Mouse (Mus musculus) frontal cortex, adult 2 months (tissue): ENCODE results near the gene Ppcdc. TPM values are rescaled to one million over a fixed set of nuclear protein-coding genes. Genes with fewer than 3 reads are reported as not detected.

Experiments used
- DNase-seq, 2 experiments: peaks; one replicate each; pipeline ENCODE4 v3.0.0; 2022; ENCODE audit warnings: low spot score in 1 of 2; ENCODE audit errors: extremely low spot score in 1 of 2
- polyA plus RNA-seq: library from polyadenylated mRNA; depleted of rRNA; stranded (reverse); fragments of >200 nt; gene quantifications from 2 replicates; pipeline ENCODE4 v1.2.3, GENCODE M21; 2012; rRNA removed

Gene Ppcdc
- polyA plus RNA-seq, result 23.3 and 24.5 TPM in 2 replicates

DNA sequence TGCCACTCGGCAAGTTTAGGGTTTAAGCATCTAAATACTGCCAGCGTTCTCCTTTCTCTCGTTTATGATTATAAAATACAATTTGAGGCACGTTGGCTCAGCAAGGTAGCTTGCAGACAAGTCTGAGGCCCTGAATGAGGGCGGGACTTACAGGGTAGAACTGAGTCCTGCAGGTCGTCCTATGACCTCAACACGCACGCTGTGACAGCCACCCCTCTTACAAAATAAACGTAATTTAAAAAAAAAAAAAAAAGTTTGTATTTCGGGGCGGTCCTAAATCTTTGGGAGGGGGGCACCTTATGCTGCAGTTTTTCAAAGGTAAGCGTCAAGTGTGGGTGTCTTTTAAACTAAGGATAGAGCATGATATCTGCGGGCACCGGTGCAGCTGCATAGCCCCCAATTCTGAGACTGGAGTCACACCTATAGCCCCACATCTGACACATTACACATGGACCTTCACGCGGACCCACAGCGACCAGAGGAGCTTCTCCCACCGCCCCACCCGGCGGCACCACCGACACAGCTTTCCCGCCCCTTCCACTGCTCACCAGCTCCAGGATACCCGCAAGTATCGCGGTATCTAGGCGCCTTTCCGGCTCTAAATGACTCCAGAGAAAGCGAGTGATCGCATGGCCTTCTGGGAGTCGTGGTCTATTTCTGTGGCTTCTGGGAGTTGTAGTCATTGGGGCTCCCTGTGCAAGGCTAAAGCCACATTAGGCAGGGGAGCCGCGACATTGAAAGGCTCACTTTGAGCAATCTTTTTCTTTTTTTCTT is at the start of gene Ppcdc:
Gene Ppcdc, minus strand, starts transcription at position 603 of the 774 bp plus-strand sequence.
- DNase-seq, result peak; percentile 96

- no peak for DNase-seq
Measured at GRCm38 (mm10) chr9:57487807-57488206, 47.9 kb upstream of the Ppcdc start.

- peak in 1 of 2 experiments; percentile 95 for DNase-seq
Measured at GRCm38 (mm10) chr9:57485774-57486173, 45.9 kb upstream of the Ppcdc start.

DNA sequence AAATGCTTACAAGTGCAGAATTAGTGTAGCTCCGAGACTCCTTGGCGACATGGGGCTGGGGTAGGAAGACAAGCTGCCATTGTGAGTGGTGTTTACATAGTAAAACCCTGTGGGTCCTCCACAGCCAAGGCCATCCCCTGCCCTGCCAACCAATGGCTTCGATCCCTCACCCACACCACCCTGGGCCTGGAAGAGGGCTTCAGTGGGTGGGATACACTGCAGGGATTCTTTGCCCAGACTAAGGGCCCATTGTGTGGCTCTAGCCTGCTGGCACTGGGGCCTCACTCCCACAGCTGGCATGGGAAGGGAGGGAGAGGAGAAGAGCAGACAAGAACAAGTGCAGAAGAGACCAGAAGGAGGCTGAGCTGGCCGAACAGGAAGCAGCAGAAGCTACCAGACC is 29.0 kb upstream of the Ppcdc start:
- peak; percentile 54 to 56 for DNase-seq

DNA sequence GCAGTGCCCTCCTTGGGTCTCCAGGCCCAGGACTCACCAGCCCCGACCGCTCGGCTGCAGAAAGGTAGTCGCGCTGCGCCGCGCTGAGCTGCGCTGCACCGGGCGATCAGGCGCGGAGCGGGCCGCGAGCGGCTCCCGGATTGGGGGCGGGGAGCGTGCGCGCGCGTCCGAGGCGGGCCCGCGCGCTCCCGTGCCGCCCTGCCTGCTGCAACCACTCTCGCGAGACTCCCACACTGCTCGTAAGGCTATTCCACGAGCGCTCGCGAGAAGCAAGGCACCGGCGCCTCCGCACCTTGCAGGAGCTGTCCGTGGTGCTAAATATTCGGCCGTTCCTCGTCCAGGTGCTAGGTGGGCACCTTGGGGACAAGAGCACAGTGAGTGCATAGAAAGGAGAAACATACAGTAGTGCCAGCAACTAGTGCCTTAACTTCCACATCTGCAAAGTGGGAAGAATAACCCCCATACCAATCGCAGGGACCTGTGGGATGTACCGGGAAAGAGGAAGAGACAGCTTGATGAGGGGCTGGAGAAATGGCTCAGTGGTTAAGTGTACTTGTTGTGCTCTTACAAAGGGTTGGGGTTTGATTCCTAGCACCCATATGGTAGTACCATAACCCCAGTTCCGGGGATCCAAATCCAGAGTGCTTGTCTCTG is 28.1 kb upstream of the Ppcdc start, which contains the start of gene Scamp5:
Gene Scamp5, minus strand, starts transcription at position 165 of the 654 bp plus-strand sequence.
- DNase-seq, result peak; percentile 82 to 92

DNA sequence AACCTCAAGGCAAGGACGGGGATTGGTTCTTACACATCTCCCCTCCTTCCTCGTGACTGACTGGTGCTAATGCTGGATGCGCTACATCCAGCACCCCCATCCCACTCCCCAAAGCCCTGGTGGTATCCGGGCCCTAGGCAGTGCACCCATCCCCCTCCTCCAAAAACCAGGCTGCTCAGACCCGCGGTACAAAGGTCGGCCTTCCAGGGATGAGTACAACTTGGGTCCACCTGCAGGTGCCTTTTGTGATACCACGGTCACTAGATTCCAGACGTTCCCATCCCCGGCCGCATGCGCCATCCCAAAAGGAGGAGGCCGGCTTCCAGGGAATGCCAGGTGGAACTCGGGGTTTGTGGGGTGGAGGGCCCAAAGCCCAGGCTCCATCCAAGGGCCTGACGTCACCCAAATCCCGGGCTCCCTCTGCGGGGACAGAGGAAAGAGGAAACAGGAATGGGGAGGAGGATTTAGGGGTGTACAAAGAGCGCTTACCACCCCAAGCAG is 27.4 kb upstream of the Ppcdc start:
- DNase-seq, result peak in 1 of 2 experiments; percentile 66

DNA sequence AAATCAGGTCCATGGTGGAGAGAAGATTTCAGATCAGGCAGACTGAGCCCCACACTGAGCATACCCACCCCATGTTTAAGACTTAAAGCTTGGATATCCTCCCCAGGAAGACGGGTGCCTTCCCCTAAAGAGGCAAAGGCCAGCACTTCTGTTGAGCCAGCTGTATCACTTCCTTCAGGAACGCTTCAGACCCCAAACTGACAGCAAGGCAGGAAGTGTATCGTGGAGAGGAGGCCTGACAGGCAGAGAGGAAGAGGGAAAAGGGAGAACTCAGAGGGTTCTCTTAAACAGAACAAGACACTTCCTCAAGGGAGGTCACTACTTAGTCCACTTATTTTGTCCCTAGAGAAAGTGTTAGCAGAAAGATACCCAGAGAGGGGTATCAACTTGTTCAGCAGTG is 26.2 kb upstream of the Ppcdc start:
- DNase-seq, result no peak

DNA sequence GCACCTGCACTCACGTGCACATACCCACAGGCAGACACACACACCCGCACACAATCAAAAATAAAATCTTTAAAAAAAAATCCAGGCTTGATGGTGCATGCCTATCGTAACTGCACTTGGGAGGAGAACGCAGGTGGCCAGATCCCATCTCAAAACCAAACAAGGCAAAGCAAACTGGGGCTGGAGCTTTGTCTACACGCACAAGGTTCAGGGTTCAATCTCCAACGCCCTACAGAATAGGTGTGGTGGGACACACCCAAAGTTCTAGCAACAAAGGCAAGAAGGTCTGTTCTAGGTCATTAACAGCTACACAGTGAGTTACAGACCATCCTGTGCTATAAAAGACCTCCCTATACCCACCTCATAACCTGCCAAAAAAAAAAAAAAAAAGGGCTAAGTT is 22.9 kb upstream of the Ppcdc start:
- DNase-seq, result no peak

- DNase-seq, result no peak
Measured at GRCm38 (mm10) chr9:57459707-57460106, 19.8 kb upstream of the Ppcdc start.

GRCm38 (mm10) chr9:57453516-57453915 is 13.6 kb upstream of the Ppcdc start:
- DNase-seq, result no peak

DNA sequence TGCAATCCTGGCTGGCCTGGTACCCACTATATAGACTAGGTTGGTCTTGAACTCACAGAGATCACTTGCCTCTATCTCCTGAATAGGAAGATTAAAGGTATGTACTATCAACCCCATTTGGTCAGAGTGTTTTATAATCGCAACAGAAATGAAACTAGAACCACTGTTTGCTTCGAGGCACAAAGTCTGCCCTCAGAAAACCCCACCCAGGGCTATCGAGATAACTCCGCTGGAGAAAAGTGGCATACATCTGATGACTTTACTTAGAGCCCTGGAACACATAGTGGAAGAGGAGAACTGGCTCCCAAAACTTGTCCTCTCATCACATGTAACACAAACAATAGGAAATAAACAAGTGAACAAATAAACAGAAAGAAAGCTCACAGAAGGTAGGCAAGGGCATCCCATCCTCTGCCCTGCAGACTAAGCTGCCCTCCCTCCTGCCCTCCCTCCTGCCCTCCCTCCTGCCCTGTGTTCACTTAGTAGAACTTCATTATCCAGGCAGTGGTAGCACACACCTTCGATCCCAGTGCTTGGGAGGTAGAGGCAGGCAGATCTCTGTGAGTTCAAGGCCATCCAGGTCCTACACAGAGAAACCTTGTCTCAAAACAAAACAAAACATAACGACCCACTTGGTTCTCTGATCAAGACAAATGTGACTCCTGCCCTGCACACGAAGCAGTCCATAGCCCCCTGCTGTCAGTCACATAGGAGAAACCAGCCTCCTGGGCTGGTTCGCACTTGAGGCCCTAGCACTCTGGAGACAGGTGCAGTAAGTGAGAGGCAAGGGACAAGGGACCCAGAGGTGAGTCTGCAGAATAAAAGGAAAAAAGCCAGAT is 12.9 kb upstream of the Ppcdc start:
- no peak for DNase-seq

DNA sequence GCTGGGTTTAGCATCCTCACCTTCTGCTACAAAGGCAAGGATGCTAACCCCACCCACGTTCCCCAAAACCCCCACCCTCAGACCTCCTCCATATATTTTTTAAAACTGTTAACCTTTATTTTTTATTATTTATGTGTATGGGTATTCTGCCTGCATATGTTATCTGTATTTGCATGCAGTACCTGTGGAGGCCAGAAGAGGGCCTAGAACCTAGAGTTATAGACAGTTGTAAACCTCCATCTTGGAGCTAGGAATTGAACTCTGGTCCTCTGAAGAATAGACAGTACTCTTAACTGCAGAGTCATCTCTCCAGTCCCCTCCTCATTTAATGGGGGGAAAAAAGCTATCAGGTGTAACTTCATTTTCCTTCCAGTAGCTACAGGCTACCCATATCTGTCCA is 9.8 kb upstream of the Ppcdc start:
- DNase-seq, result no peak

DNA sequence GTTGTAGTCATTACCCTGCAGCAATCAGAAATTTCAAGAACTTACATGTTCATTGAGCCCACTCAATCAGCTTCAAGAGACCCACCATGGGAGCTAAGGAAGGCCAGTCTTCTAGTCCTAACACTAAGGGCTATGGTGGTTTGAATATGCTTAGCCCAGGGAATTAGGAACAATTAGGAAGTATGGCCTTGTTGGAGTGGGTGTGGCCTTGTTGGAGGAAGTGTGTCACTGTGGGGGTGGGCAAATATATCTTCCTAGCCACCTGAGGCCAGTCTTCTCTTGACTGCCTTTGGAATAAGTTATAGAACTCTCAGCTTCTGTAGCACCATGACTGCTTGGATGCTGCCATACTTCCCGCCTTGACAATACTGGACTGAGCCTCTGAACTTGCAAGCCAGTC is 696 bp upstream of the Ppcdc start:
- DNase-seq, result no peak

DNA sequence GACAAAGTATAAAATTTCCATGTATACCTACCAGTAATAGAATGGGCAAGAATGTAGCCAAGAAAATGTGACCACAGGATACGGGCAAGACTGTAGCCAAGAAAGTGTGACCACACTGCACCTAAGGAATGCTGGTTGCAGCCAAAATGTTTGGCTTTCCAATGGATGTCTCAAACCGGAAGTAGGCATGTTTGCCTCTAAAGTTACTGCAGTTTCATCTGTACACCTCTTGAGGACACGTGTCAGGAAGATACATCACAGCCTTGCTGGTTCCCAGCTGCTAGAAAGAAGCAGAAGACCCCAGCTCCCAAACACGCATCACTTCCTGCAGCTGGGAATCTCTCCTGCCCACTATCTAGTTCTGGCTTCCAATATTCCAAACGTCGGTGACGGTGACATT is 841 bp downstream of the Ppcdc start:
- DNase-seq, result no peak

DNA sequence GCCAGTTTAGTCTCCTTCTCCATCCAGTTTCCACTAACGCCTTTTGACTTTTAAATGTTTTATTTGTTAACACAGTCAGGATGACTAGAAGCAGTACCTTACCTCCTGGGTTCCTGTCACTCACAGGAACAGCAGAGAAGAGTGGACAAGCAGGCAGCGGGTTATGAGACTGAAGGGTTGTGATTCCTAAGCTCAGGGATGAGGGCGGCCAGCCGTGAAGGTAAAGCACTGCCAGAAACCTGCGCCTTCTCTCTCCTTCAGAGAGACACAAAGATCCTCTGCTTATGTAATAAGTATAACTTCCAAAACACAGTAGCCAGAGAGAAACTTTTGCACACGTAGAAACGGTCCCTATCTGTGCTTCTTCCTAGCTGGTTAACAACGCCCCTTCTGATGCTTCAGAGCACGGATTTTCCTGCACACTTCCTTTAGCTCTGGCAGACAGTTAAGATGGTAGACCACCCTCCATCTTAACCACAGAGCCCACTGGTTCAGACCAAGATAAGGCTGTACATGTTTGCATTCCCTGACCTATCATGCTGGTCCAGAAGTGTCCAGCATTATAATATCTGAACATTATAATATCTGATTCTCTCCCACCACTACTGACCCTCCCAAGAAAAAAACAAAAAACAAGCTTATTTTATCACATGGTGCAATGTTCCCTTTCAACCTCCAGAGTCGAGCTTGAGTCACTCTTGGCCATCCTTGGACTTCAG is 1.9 kb downstream of the Ppcdc start:
- no peak for DNase-seq

DNA sequence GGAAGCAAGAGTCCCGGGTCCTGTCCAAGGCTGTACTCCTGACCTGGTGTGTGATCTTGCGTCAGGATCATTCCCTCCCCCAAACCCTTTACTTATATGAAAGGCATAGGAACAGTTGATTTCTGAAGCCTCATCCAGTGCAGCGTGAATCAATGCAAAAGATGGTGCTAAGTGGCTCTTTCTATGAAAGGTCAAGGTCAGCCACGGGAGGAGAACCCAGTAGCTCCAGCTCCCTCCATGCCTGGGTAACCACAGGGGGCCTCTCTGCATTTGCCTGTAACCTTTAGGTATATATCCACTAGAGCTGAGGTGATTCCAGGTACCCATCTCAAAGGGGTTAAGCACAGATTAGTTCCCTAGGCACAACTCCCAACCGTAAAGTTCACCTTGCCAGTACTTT is 3.8 kb downstream of the Ppcdc start:
- DNase-seq, result no peak

DNA sequence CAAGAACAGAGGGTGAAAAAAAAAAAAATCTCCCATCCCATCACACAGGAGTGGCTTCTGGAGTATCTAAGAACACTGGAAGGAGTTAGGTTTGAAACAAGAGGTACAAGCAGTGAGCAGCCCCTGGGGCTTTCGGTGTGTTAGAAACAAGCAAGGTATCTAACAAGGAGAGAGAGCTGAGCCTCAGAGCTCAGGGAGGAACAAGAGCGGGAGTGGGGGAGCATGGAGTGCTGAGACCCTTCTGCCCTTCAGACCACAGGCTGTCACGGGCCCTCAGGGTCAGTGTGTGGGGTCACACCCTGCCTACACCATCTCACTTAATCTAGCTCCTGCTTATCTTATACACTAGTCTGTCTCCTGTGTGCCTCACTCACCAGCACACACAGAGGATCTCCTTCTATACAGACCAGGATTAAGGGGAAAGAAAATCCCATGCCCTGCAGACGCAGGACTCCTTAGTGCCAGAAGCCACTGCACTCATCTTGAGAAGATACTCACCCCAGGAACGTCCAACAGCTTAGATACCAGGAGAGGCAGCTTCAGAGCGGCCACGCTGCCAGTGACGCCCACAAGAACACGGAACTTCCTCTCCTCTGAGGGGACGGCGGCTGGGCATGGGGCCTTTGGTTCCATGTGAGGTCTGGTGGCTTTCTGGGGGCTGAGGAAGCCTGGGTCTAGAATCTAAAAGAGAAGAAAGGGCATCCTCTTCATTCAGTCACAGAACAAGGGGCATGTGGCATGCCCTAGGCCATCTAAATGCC is 5.3 kb downstream of the Ppcdc start:
- no peak for DNase-seq

DNA sequence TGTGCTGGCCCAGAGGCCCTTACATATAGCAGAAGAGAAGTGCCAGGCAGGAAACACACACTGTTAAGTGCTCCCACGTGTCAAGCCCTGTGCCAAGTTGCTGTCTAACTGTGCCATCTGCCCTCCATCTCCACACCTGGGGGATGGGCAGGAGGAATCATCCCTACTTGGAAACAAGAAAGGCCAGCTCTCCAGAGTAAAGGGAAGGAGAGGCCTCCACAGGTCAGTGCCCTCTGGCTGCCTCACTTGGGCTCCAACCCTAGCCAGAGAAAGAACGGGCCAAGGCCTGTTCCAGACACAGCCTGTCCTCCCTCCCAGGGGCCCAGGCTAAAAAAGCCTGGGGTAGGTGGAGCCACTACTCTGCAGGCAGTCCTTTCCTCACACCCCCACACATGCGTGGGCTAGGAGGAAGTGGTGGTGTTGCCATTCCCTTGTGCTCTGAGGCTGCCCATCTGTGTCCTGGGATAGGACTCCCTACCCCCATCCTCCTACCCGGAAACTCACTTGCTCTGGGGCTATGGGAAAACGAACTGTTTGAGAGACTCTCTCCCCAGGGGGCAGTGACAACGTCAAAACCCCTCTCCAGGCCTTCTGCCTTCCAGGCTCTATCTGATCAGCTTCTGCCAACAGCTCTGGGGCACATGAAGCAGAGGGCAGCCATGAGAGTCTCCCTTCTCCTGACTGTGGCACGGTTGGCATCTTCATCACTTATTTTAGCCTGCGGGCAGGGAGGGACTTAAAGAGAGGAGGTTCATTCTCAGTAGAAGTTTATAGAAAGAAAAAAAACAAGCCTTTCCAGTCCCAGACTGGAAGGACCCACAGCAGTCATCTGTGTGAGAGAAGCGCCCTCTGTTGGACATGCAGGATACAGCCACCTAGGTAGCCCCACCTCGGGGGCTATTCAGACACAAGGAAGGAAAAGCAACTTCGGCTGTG is 6.6 kb downstream of the Ppcdc start:
- DNase-seq, result peak; percentile 69 to 91

- DNase-seq, result no peak
Measured at GRCm38 (mm10) chr9:57432480-57432879, 7.4 kb downstream of the Ppcdc start.
